Mouse (Mus musculus): ENCODE data around the gene Islr2. TPM values are rescaled to one million over a fixed set of nuclear protein-coding genes. Genes with fewer than 3 reads are reported as not detected.

Islr2 gene
- polyA plus RNA-seq, 1 experiment = 5.2 TPM

GRCm38 (mm10) chr9:58209462-58210303 lies 5.6 kb upstream of the Islr2 start:
- Histone ChIP-seq H3K36me3 (ENCODE audit: control insufficient read depth, insufficient read depth, low read length) (no peaks in the 10 kb centered on the region), H3K27me3 (ENCODE audit: control insufficient read depth, insufficient read depth, low read length) (no peaks in the 10 kb centered on the region), H3K4me1 (ENCODE audit: control insufficient read depth, insufficient read depth, low read length) (peaks cover 3% of the 10 kb centered on the region), H3K27ac (ENCODE audit: control insufficient read depth, insufficient read depth, low read depth, low read length) (no peak overlapping the region), H3K4me3 (ENCODE audit: control insufficient read depth, low read depth, low read length) (no peak overlapping the region)
- TF ChIP-seq POLR2A (IDR thresholded peaks at IDR 0.05; ENCODE audit: control insufficient read depth, low read depth, low read length) = no peak
- TF ChIP-seq CTCF (IDR thresholded peaks at IDR 0.05; ENCODE audit: control insufficient read depth, insufficient read depth, insufficient replicate concordance, low read depth, low read length) = no peak

- no peaks in the 10 kb centered on the region for H3K36me3 ChIP-seq (ENCODE audit: control insufficient read depth, insufficient read depth, low read length)
- H3K27ac ChIP-seq (ENCODE audit: control insufficient read depth, insufficient read depth, low read depth, low read length) = no peak overlapping the region
- peaks cover 15% of the 10 kb centered on the region for H3K4me1 ChIP-seq (ENCODE audit: control insufficient read depth, insufficient read depth, low read length)
- peaks cover 4% of the 10 kb centered on the region for H3K27me3 ChIP-seq (ENCODE audit: control insufficient read depth, insufficient read depth, low read length)
- no peak for TF ChIP-seq POLR2A (IDR thresholded peaks at IDR 0.05; ENCODE audit: control insufficient read depth, low read depth, low read length)
- TF ChIP-seq CTCF (IDR thresholded peaks at IDR 0.05; ENCODE audit: control insufficient read depth, insufficient read depth, insufficient replicate concordance, low read depth, low read length) = no peak
- H3K4me3 ChIP-seq (ENCODE audit: control insufficient read depth, low read depth, low read length) = no peak overlapping the region
Observed at GRCm38 (mm10) chr9:58206013-58206412, 1.9 kb upstream of the Islr2 start.

GRCm38 (mm10) chr9:58204448-58205000 lies 405 bp upstream of the Islr2 start:
- peaks cover 15% of the 10 kb centered on the region for H3K4me1 ChIP-seq (ENCODE audit: control insufficient read depth, insufficient read depth, low read length)
- peak; percentile 88; the same call in 1 of the 2 replicates for TF ChIP-seq CTCF (IDR thresholded peaks at IDR 0.05; ENCODE audit: control insufficient read depth, insufficient read depth, insufficient replicate concordance, low read depth, low read length)
- TF ChIP-seq POLR2A (IDR thresholded peaks at IDR 0.05; ENCODE audit: control insufficient read depth, low read depth, low read length) = no peak
- H3K4me3 ChIP-seq (ENCODE audit: control insufficient read depth, low read depth, low read length) = peak overlapping the region; percentile 38
- H3K27ac ChIP-seq (ENCODE audit: control insufficient read depth, insufficient read depth, low read depth, low read length) = no peak overlapping the region
- H3K27me3 ChIP-seq (ENCODE audit: control insufficient read depth, insufficient read depth, low read length) = peaks cover 4% of the 10 kb centered on the region
- H3K36me3 ChIP-seq (ENCODE audit: control insufficient read depth, insufficient read depth, low read length) = no peaks in the 10 kb centered on the region

GRCm38 (mm10) chr9:58202676-58203453 lies 1.3 kb downstream of the Islr2 start:
- H3K4me1 ChIP-seq (ENCODE audit: control insufficient read depth, insufficient read depth, low read length) = peaks cover 25% of the 10 kb centered on the region
- TF ChIP-seq POLR2A (IDR thresholded peaks at IDR 0.05; ENCODE audit: control insufficient read depth, low read depth, low read length) (no peak), CTCF (IDR thresholded peaks at IDR 0.05; ENCODE audit: control insufficient read depth, insufficient read depth, insufficient replicate concordance, low read depth, low read length) (no peak)
- H3K27me3 ChIP-seq (ENCODE audit: control insufficient read depth, insufficient read depth, low read length) = peaks cover 4% of the 10 kb centered on the region
- no peaks in the 10 kb centered on the region for H3K36me3 ChIP-seq (ENCODE audit: control insufficient read depth, insufficient read depth, low read length)
- no peak overlapping the region for H3K27ac ChIP-seq (ENCODE audit: control insufficient read depth, insufficient read depth, low read depth, low read length)
- H3K4me3 ChIP-seq (ENCODE audit: control insufficient read depth, low read depth, low read length) = no peak overlapping the region

- Histone ChIP-seq H3K36me3 (ENCODE audit: control insufficient read depth, insufficient read depth, low read length) (no peaks in the 10 kb centered on the region), H3K27me3 (ENCODE audit: control insufficient read depth, insufficient read depth, low read length) (peaks cover 4% of the 10 kb centered on the region), H3K27ac (ENCODE audit: control insufficient read depth, insufficient read depth, low read depth, low read length) (peak overlapping the region; percentile 59), H3K4me3 (ENCODE audit: control insufficient read depth, low read depth, low read length) (no peak overlapping the region), H3K4me1 (ENCODE audit: control insufficient read depth, insufficient read depth, low read length) (peaks cover 25% of the 10 kb centered on the region)
- TF ChIP-seq POLR2A (IDR thresholded peaks at IDR 0.05; ENCODE audit: control insufficient read depth, low read depth, low read length) (peak; percentile 34; the same call in 1 of the 2 replicates), CTCF (IDR thresholded peaks at IDR 0.05; ENCODE audit: control insufficient read depth, insufficient read depth, insufficient replicate concordance, low read depth, low read length) (no peak)
Observed at GRCm38 (mm10) chr9:58201861-58202549, 2.1 kb downstream of the Islr2 start.

- peaks cover 29% of the 10 kb centered on the region for H3K4me1 ChIP-seq (ENCODE audit: control insufficient read depth, insufficient read depth, low read length)
- TF ChIP-seq CTCF (IDR thresholded peaks at IDR 0.05; ENCODE audit: control insufficient read depth, insufficient read depth, insufficient replicate concordance, low read depth, low read length) = no peak
- TF ChIP-seq POLR2A (IDR thresholded peaks at IDR 0.05; ENCODE audit: control insufficient read depth, low read depth, low read length) = no peak
- H3K27me3 ChIP-seq (ENCODE audit: control insufficient read depth, insufficient read depth, low read length) = peaks cover 4% of the 10 kb centered on the region
- no peaks in the 10 kb centered on the region for H3K36me3 ChIP-seq (ENCODE audit: control insufficient read depth, insufficient read depth, low read length)
- H3K27ac ChIP-seq (ENCODE audit: control insufficient read depth, insufficient read depth, low read depth, low read length) = peak overlapping the region; percentile 59
- no peak overlapping the region for H3K4me3 ChIP-seq (ENCODE audit: control insufficient read depth, low read depth, low read length)
Observed at GRCm38 (mm10) chr9:58201091-58201842, 2.9 kb downstream of the Islr2 start.

All from testis, adult 2 months (tissue).